Mouse (Mus musculus): Measurements from ENCODE around the gene Nrg4. TPM values are rescaled to one million over a fixed set of nuclear protein-coding genes. Genes with fewer than 3 reads are reported as not detected.

Nrg4 gene
- total RNA-seq, 2 experiments from 2014 or later = 1.2 to 1.4 TPM

- TF ChIP-seq CTCF (IDR thresholded peaks at IDR 0.05) = no peak
- no peak overlapping the region for H3K4me3 ChIP-seq
- DNase-seq (ENCODE audit: extremely low spot score in 1 of 2, low spot score in 2 of 2) = no peak
- intact Hi-C loops (cut with DNase I) = no loop called here
- no peak overlapping the region for H3K27ac ChIP-seq
Observed at GRCm38 (mm10) chr9:55344165-55344564, 17.5 kb upstream of the Nrg4 start.

DNA sequence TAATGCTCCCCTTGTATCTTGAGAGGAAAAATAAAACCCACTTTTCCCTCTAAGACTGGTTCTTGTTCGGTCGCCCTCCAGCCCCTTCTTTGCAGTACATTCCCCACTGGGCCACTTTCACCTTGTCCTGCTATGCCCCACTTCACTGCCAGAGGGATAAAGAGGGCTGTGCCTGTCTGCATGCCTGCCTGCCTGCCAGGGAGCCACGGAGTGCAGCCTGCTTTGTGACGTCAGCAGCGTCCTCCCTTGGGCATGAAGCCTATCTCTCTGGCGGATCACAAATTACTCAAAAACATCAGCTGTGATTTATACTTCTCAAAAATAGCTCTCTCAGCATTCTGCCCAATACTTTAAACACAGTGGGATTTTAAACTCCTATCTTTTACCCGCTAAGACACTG lies 6.3 kb upstream of the Nrg4 start:
- H3K27ac ChIP-seq = no peak overlapping the region
- no peak; the same call in 1 of the 2 replicates for TF ChIP-seq CTCF (IDR thresholded peaks at IDR 0.05)
- DNase-seq (ENCODE audit: extremely low spot score in 1 of 2, low spot score in 2 of 2) = peak; percentile 25 to 30
- intact Hi-C loops (cut with DNase I) = no loop called here
- H3K4me3 ChIP-seq = no peak overlapping the region

GRCm38 (mm10) chr9:55332476-55332875 lies 5.8 kb upstream of the Nrg4 start:
- intact Hi-C loops (cut with DNase I) = no loop called here
- no peak for TF ChIP-seq CTCF (IDR thresholded peaks at IDR 0.05)
- no peak for DNase-seq (ENCODE audit: extremely low spot score in 1 of 2, low spot score in 2 of 2)
- no peak overlapping the region for H3K27ac ChIP-seq
- H3K4me3 ChIP-seq = no peak overlapping the region

DNA sequence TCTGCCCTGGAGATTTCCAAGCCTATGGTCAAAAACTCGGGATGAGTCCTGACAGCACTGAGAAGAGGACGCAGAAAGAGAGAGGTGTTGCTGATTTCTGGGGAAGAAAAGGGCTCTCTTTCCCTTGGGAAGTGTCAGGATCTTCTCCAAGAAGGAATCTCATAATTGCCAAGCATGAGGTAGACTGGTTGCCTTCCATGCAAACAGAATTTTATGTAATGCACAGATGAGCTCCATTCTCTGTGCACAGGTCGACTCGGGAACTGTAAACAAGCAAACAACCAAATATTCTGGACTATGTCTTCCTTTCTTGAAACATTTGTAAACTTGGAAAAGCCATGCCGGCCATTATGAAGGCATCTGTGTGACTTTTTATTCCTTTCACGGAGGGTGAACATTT lies 2.8 kb upstream of the Nrg4 start:
- Histone ChIP-seq H3K27ac (no peak overlapping the region), H3K4me3 (no peak overlapping the region)
- TF ChIP-seq CTCF (IDR thresholded peaks at IDR 0.05) = no peak
- no peak for DNase-seq (ENCODE audit: extremely low spot score in 1 of 2, low spot score in 2 of 2)
- intact Hi-C loops (cut with DNase I) = loop anchor here (5.0 to 10.0 kb wide), 3 partner anchors 182 to 605 kb away; partner anchors contain the start of genes Scaper and Ube2q2

DNA sequence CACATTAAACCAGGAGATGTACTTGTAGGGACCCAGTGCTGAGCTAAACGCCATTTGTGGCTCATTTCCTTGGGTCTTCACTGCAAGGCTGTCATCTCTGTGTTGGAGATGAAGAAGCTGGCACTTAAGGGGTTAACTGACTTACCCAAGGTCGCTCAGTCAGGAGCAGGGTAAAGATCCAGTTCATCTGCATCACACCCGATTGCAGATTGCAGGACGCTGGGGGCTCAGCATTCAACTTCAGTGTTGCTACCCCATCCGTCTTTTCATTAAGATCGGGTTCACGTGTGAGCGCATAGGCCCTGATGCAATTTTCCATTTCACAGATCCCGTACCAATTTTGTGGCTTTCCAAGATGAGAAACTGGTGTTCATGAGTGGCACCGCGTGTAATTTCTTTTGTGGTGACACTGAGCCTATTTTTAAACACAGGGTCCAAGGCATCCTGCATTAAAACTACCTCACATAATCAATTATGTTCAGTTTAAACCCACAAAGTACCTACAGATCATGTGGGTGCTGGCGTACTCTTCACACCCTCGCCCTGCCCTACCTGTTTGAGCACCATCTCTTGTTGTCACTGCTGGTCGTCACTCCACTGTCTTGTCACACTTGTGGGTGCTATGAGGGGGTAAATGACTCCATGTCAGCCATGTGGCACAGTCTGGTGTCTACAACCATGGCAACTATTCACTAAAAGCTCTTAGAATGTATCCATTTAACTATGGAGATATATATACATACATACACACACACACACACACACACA lies 1.7 kb upstream of the Nrg4 start:
- TF ChIP-seq CTCF (IDR thresholded peaks at IDR 0.05) = no peak
- no peak overlapping the region for H3K4me3 ChIP-seq
- DNase-seq (ENCODE audit: extremely low spot score in 1 of 2, low spot score in 2 of 2) = no peak
- no peak overlapping the region for H3K27ac ChIP-seq
- intact Hi-C loops (cut with DNase I) = loop anchor here (5.0 to 10.0 kb wide), 3 partner anchors 181 to 606 kb away; partner anchors contain the start of genes Scaper and Ube2q2

GRCm38 (mm10) chr9:55327234-55327615 lies 581 bp upstream of the Nrg4 start:
- no peak; the same call in none of the 2 replicates for TF ChIP-seq CTCF (IDR thresholded peaks at IDR 0.05)
- Histone ChIP-seq H3K4me3 (peak overlapping the region; percentile 93), H3K27ac (peak overlapping the region; percentile 86)
- peak in 1 of 2 experiments; percentile 24 for DNase-seq (ENCODE audit: extremely low spot score in 1 of 2, low spot score in 2 of 2)
- intact Hi-C loops (cut with DNase I) = loop anchor here (5.0 to 10.0 kb wide), 3 partner anchors 180 to 608 kb away; partner anchors contain the start of genes Scaper and Ube2q2

- H3K4me3 ChIP-seq = peak overlapping the region; percentile 93
- intact Hi-C loops (cut with DNase I) = loop anchor here (1.0 to 10.0 kb wide), 4 partner anchors 66 to 609 kb away; partner anchors contain the start of genes Scaper and Ube2q2
- H3K27ac ChIP-seq = peak overlapping the region; percentile 89
- DNase-seq (ENCODE audit: extremely low spot score in 1 of 2, low spot score in 2 of 2) = no peak
- no peak; the same call in 1 of the 2 replicates for TF ChIP-seq CTCF (IDR thresholded peaks at IDR 0.05)
Observed at GRCm38 (mm10) chr9:55325564-55326514, 805 bp downstream of the Nrg4 start.

DNA sequence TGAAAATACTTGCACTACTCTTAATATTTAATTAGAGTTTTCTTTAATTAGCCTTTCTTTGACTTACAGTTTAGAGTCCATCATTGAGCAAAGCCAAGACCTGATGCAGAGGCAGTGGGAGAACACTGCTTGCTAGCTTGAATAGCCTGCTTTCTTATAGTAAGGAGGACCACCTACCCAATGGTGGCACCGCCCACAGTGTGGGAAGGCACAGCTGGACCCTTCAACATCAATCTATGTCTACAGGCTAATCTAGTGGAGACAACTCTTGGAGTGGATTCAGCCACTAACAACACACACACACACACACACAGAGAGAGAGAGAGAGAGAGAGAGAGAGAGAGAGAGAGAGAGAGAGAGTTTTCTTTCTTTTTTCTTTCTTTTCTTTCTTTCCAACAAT lies 1.6 kb downstream of the Nrg4 start:
- TF ChIP-seq CTCF (IDR thresholded peaks at IDR 0.05) = no peak
- DNase-seq (ENCODE audit: extremely low spot score in 1 of 2, low spot score in 2 of 2) = no peak
- intact Hi-C loops (cut with DNase I) = loop anchor here (5.0 to 10.0 kb wide), 3 partner anchors 178 to 610 kb away; partner anchors contain the start of genes Scaper and Ube2q2
- Histone ChIP-seq H3K27ac (no peak overlapping the region), H3K4me3 (no peak overlapping the region)

GRCm38 (mm10) chr9:55324516-55324915 lies 2.1 kb downstream of the Nrg4 start:
- TF ChIP-seq CTCF (IDR thresholded peaks at IDR 0.05) = peak; percentile 63
- no peak overlapping the region for H3K27ac ChIP-seq
- intact Hi-C loops (cut with DNase I) = loop anchor here (10.0 kb wide), 2 partner anchors 220 to 610 kb away; partner anchors contain the start of gene Scaper
- DNase-seq (ENCODE audit: extremely low spot score in 1 of 2, low spot score in 2 of 2) = peak; percentile 15 to 28
- peak overlapping the region; percentile 29 for H3K4me3 ChIP-seq

GRCm38 (mm10) chr9:55324085-55324484 lies 2.6 kb downstream of the Nrg4 start:
- TF ChIP-seq CTCF (IDR thresholded peaks at IDR 0.05) = no peak
- Histone ChIP-seq H3K27ac (no peak overlapping the region), H3K4me3 (peak overlapping the region; percentile 29)
- intact Hi-C loops (cut with DNase I) = loop anchor here (10.0 kb wide), 2 partner anchors 221 to 611 kb away; partner anchors contain the start of gene Scaper
- no peak for DNase-seq (ENCODE audit: extremely low spot score in 1 of 2, low spot score in 2 of 2)

DNA sequence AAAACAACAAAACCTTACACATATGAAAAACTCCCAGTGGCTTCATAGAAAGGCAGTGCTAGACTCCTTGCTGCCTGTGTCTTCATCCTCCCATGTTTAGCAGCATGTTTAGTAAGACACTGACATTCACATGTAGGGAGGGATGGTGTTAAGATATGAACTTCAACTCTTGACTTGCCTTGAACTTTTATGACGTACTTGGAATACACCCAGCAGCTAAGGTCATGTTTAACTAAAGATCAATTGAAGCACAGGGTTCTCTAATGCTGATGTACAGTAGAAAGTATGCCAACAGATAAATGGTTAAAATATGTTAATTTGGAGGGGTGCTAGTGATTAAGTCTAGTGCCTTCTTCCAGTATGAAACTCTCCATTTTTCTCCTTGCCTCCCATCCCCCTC lies 4.0 kb downstream of the Nrg4 start:
- no peak for DNase-seq (ENCODE audit: extremely low spot score in 1 of 2, low spot score in 2 of 2)
- no peak for TF ChIP-seq CTCF (IDR thresholded peaks at IDR 0.05)
- intact Hi-C loops (cut with DNase I) = loop anchor here (10.0 kb wide), 2 partner anchors 222 to 612 kb away; partner anchors contain the start of gene Scaper
- Histone ChIP-seq H3K4me3 (no peak overlapping the region), H3K27ac (no peak overlapping the region)

Measured in left cerebral cortex, adult 2 months (tissue).